Mouse (Mus musculus) spleen, adult 18-20 months (tissue): Measurements from ENCODE around the gene D13Ertd608e.
"Not testable (repeated sequence)": the region's sequence is repeated elsewhere in the genome, so short reads cannot be mapped to it uniquely, and the experiment has no call there.

Experiments
- DNase-seq, 2 experiments: peaks; one replicate each; pipeline ENCODE4 v3.0.0; 2022; ENCODE audit warnings: mixed read lengths in 2 of 2

D13Ertd608e gene

GRCm38 (mm10) chr13:119835320-119836056 lies at the start of gene D13Ertd608e:
Gene D13Ertd608e (plus strand): TSS chr13:119836006.
- peak; percentile 14 to 39 for DNase-seq

- DNase-seq: peak; percentile 14 to 31
These were observed 45.7 kb upstream of the D13Ertd608e start for GRCm38 (mm10) chr13:119789851-119790717.

GRCm38 (mm10) chr13:119790761-119791579 lies 44.8 kb upstream of the D13Ertd608e start, which contains the start of gene Zfp131:
Gene Zfp131 (minus strand): TSS chr13:119790889.
- DNase-seq: peak; percentile 89 to 92

GRCm38 (mm10) chr13:119791580-119792135 lies 44.1 kb upstream of the D13Ertd608e start:
- DNase-seq: no peak

- DNase-seq: no peak
These were observed 42.9 kb upstream of the D13Ertd608e start for GRCm38 (mm10) chr13:119792791-119793404.

- DNase-seq: no peak
These were observed 38.1 kb upstream of the D13Ertd608e start for GRCm38 (mm10) chr13:119797656-119798055.

GRCm38 (mm10) chr13:119808937-119809336 lies 26.9 kb upstream of the D13Ertd608e start:
- DNase-seq: no peak

- no peak for DNase-seq
These were observed 25.8 kb upstream of the D13Ertd608e start for GRCm38 (mm10) chr13:119810031-119810430.

GRCm38 (mm10) chr13:119816798-119817197 lies 19.0 kb upstream of the D13Ertd608e start:
- no peak for DNase-seq

GRCm38 (mm10) chr13:119817579-119818206 lies 18.1 kb upstream of the D13Ertd608e start:
- DNase-seq: no peak

GRCm38 (mm10) chr13:119830116-119830515 lies 5.7 kb upstream of the D13Ertd608e start, which contains the start of gene AF067063:
Gene AF067063 (minus strand): TSS chr13:119830216.
- not testable (repeated sequence) for DNase-seq

- peak in 1 of 2 experiments; percentile 5 for DNase-seq
These were observed 562 bp downstream of the D13Ertd608e start for GRCm38 (mm10) chr13:119836324-119836811.

GRCm38 (mm10) chr13:119837719-119838337 lies 2.0 kb downstream of the D13Ertd608e start:
- DNase-seq: peak in 1 of 2 experiments; percentile 11

- not testable (repeated sequence) for DNase-seq
These were observed 4.2 kb downstream of the D13Ertd608e start for GRCm38 (mm10) chr13:119839982-119840381.

- DNase-seq: not testable (repeated sequence)
These were observed 26.6 kb downstream of the D13Ertd608e start for GRCm38 (mm10) chr13:119862399-119862798.

- DNase-seq: not testable (repeated sequence)
These were observed 28.7 kb downstream of the D13Ertd608e start for GRCm38 (mm10) chr13:119864395-119864999.

- DNase-seq: not testable (repeated sequence)
These were observed 51.1 kb downstream of the D13Ertd608e start for GRCm38 (mm10) chr13:119886896-119887295.

- DNase-seq: not testable (repeated sequence)
These were observed 58.9 kb downstream of the D13Ertd608e start, which contains the start of gene Tcstv1 for GRCm38 (mm10) chr13:119894685-119895084. Gene Tcstv1 (minus strand): TSS chr13:119894785.
